Mouse (Mus musculus) cerebellum, postnatal 36 days (tissue): ENCODE data around the gene Myo5a.
A peak's percentile ranks its signal among the peaks of the same experiment; 100 is the strongest.

Source experiments
- DNase-seq, 2 experiments: peaks; one replicate each; pipeline ENCODE4 v3.0.0; 2021 to 2022; ENCODE audit warnings: mixed read lengths in 2 of 2

The Myo5a gene

GRCm38 (mm10) chr9:75072361-75072760 is 1.5 kb downstream of the Myo5a start:
- no peak for DNase-seq

GRCm38 (mm10) chr9:75077191-75077590 is 6.4 kb downstream of the Myo5a start:
- DNase-seq: no peak

- DNase-seq: no peak
These were observed 14.5 kb downstream of the Myo5a start for GRCm38 (mm10) chr9:75085242-75085824.

- DNase-seq: no peak
These were observed 17.0 kb downstream of the Myo5a start for GRCm38 (mm10) chr9:75087823-75088222.

GRCm38 (mm10) chr9:75089285-75089684 is 18.5 kb downstream of the Myo5a start:
- DNase-seq: no peak

GRCm38 (mm10) chr9:75092134-75092533 is 21.3 kb downstream of the Myo5a start:
- no peak for DNase-seq

GRCm38 (mm10) chr9:75094762-75095161 is 23.9 kb downstream of the Myo5a start:
- DNase-seq: no peak

- no peak for DNase-seq
These were observed 28.1 kb downstream of the Myo5a start for GRCm38 (mm10) chr9:75098937-75099336.

- DNase-seq: no peak
These were observed 29.5 kb downstream of the Myo5a start for GRCm38 (mm10) chr9:75100157-75100781.

- no peak for DNase-seq
These were observed 31.3 kb downstream of the Myo5a start for GRCm38 (mm10) chr9:75102131-75102530.

GRCm38 (mm10) chr9:75116571-75117177 is 45.9 kb downstream of the Myo5a start:
- no peak for DNase-seq

GRCm38 (mm10) chr9:75121126-75121525 is 50.3 kb downstream of the Myo5a start:
- peak; percentile 16 to 23 for DNase-seq

- no peak for DNase-seq
These were observed 53.4 kb downstream of the Myo5a start for GRCm38 (mm10) chr9:75124201-75124721.

GRCm38 (mm10) chr9:75130553-75130952 is 59.7 kb downstream of the Myo5a start:
- DNase-seq: no peak

- no peak for DNase-seq
These were observed 76.1 kb downstream of the Myo5a start for GRCm38 (mm10) chr9:75146911-75147310.

GRCm38 (mm10) chr9:75160525-75160924 is 89.7 kb downstream of the Myo5a start:
- no peak for DNase-seq

- DNase-seq: peak; percentile 56 to 58
These were observed 92.8 kb downstream of the Myo5a start for GRCm38 (mm10) chr9:75163650-75164049.

- no peak for DNase-seq
These were observed 100.9 kb downstream of the Myo5a start for GRCm38 (mm10) chr9:75171721-75172120.

GRCm38 (mm10) chr9:75187646-75188260 is 116.9 kb downstream of the Myo5a start:
- peak; percentile 59 to 63 for DNase-seq

GRCm38 (mm10) chr9:75193858-75194257 is 123.0 kb downstream of the Myo5a start:
- no peak for DNase-seq

GRCm38 (mm10) chr9:75196335-75196734 is 125.5 kb downstream of the Myo5a start:
- no peak for DNase-seq

GRCm38 (mm10) chr9:75197297-75197696 is 126.5 kb downstream of the Myo5a start:
- peak; percentile 81 to 84 for DNase-seq

- no peak for DNase-seq
These were observed 130.7 kb downstream of the Myo5a start for GRCm38 (mm10) chr9:75201506-75201905.

- DNase-seq: no peak
These were observed 131.2 kb downstream of the Myo5a start for GRCm38 (mm10) chr9:75202036-75202435.
